Mouse (Mus musculus): ENCODE measurements around the gene Wrap53.

- no peak for TF ChIP-seq POLR2A (IDR thresholded peaks at IDR 0.05; ENCODE audit: control insufficient read depth, low read depth, low read length)
- TF ChIP-seq CTCF (IDR thresholded peaks at IDR 0.05; ENCODE audit: control insufficient read depth, insufficient read depth, insufficient replicate concordance, low read depth, low read length), result no peak
Observed at GRCm38 (mm10) chr11:69532480-69533150, 47.4 kb downstream of the Wrap53 start.
